ENCODE assay signal across 7 mouse cellular contexts in genomic region chr11:96982859-96983258, GRCm38 (mm10). TPM values are rescaled to one million over a fixed set of nuclear protein-coding genes. Genes with fewer than 3 reads are reported as not detected.
DNase-seq lines count a peak whose midpoint lies in the region; ATAC-seq lines count a peak whose summit lies in the region.

Sp2 (minus strand) TSS chr11:96982959.

- H3K9me3 ChIP-seq in lung, embryonic 15.5 days, result no peaks in the 10 kb centered on the region
- no peaks in the 10 kb centered on the region for H3K9me3 ChIP-seq in heart, embryonic 14.5 days (ENCODE audit: control insufficient read depth, low read length)
- H3K9me3 ChIP-seq in liver, embryonic 13.5 days (replicated peaks), result no peaks in the 10 kb centered on the region

- H3K36me3 ChIP-seq in lung, embryonic 15.5 days, result no peaks in the 10 kb centered on the region
- no peaks in the 10 kb centered on the region for H3K36me3 ChIP-seq in heart, embryonic 14.5 days (ENCODE audit: control insufficient read depth, insufficient read depth, low read length)
- H3K36me3 ChIP-seq in liver, embryonic 13.5 days, result no peaks in the 10 kb centered on the region

- ATAC-seq in lung, embryonic 15.5 days (ENCODE audit: borderline replicate concordance, extremely low read depth, low FRiP score, low TSS enrichment), result no peak
- ATAC-seq in heart, embryonic 14.5 days (ENCODE audit: insufficient number of reproducible peaks, insufficient read depth, low FRiP score, low read depth), result no peak
- no peak for ATAC-seq in liver, embryonic 13.5 days (ENCODE audit: low read depth)

- peaks cover 15% of the 10 kb centered on the region for H3K4me1 ChIP-seq in lung, embryonic 15.5 days
- H3K4me1 ChIP-seq in brown adipose tissue, adult 24 weeks (ENCODE audit: control insufficient read depth, insufficient read depth, insufficient read length, low read length), result 0 out of 2 replicates have a peak, but pooled peaks cover 3% of the 10 kb centered on the region
- peaks cover 3 to 8% of the 10 kb centered on the region in 2 experiments for H3K4me1 ChIP-seq in heart, embryonic 14.5 days (ENCODE audit: control insufficient read depth in 2 of 2, insufficient read depth in 2 of 2, low read length in 2 of 2)
- peaks cover 42% of the 10 kb centered on the region for H3K4me1 ChIP-seq in liver, embryonic 13.5 days (replicated peaks)

- H3K9ac ChIP-seq in lung, embryonic 15.5 days, result no peak within 1 kb of the TSS
- no peak within 1 kb of the TSS for H3K9ac ChIP-seq in heart, embryonic 14.5 days (ENCODE audit: low read length)
- no peak within 1 kb of the TSS for H3K9ac ChIP-seq in liver, embryonic 13.5 days

- peaks cover 5% of the 10 kb centered on the region; the same call in 1 of the 2 replicates for H3K27me3 ChIP-seq in lung, embryonic 15.5 days
- H3K27me3 ChIP-seq in heart, embryonic 14.5 days (ENCODE audit: control insufficient read depth, insufficient read depth, low read length), result peaks cover 45% of the 10 kb centered on the region
- H3K27me3 ChIP-seq in liver, embryonic 13.5 days, result peaks cover 52% of the 10 kb centered on the region

- no peak for DNase-seq in lung, postnatal 14 days
- no peak for DNase-seq in liver, embryonic 13.5 days
- DNase-seq in thymus, postnatal 14 days, result no peak
- no peak for DNase-seq in kidney, adult 11 months

- no peak within 1 kb of the TSS for H3K4me3 ChIP-seq in lung, embryonic 15.5 days
- H3K4me3 ChIP-seq in brown adipose tissue, adult 24 weeks (ENCODE audit: insufficient read depth, low read depth, low read length), result no peak within 1 kb of the TSS
- H3K4me3 ChIP-seq in heart, embryonic 14.5 days (ENCODE audit: control insufficient read depth in 1 of 2, insufficient read depth in 1 of 2, low read depth in 1 of 2, low read length in 2 of 2), result no peak within 1 kb of the TSS
- no peak within 1 kb of the TSS for H3K4me3 ChIP-seq in liver, embryonic 13.5 days (replicated peaks)

- H3K27ac ChIP-seq in lung, embryonic 15.5 days, result no peak within 1 kb of the TSS
- no peak within 1 kb of the TSS for H3K27ac ChIP-seq in brown adipose tissue, adult 24 weeks (replicated peaks; ENCODE audit: low read depth, low read length)
- H3K27ac ChIP-seq in heart, embryonic 14.5 days (replicated peaks in 1 of 2; ENCODE audit: control insufficient read depth in 1 of 2, insufficient read depth in 1 of 2, low read depth in 2 of 2, low read length in 2 of 2), result no peak within 1 kb of the TSS
- H3K27ac ChIP-seq in liver, embryonic 13.5 days, result no peak within 1 kb of the TSS

- no peak within 1 kb of the TSS for H3K4me2 ChIP-seq in lung, embryonic 15.5 days
- H3K4me2 ChIP-seq in heart, embryonic 14.5 days (ENCODE audit: low read length), result no peak within 1 kb of the TSS
- no peak within 1 kb of the TSS for H3K4me2 ChIP-seq in liver, embryonic 13.5 days

- 68% methylated on average over 7 of the region's 7 CpGs for WGBS in lung, embryonic 15.5 days
- 78% methylated on average over 7 of the region's 7 CpGs for WGBS in heart, embryonic 14.5 days
- 72% methylated on average over 7 of the region's 7 CpGs for WGBS in liver, embryonic 13.5 days (ENCODE audit: insufficient replicate concordance)

RNA-seq across cellular contexts. Expression of gene Sp2, which starts in this region (rescaled TPM):
- polyA plus RNA-seq in lung, embryonic 15.5 days (2015; fragmentation: Nextera tagmentation; extraction: Ambion mirVana), result 15.7 and 17.9 TPM in 2 replicates
- polyA plus RNA-seq in brown adipose tissue, adult 24 weeks (2012; ENCODE audit: insufficient read depth, insufficient read length, missing spikeins), result 11.8 and 13.1 TPM in 2 replicates
- 14.7 and 15.0 TPM in 2 replicates for polyA plus RNA-seq in heart, embryonic 14.5 days (2014; fragmentation: Nextera tagmentation; extraction: Ambion mirVana)
- polyA plus RNA-seq in liver, embryonic 13.5 days (2015; fragmentation: Nextera tagmentation; extraction: Ambion mirVana), result 13.0 and 15.3 TPM in 2 replicates
